Mouse (Mus musculus) ES-E14 (cell line): ENCODE data around the gene Pccb.

Experiments used
- CHD2 ChIP-seq: IDR thresholded peaks from 2 replicates; pipeline ENCODE4 v1.6.1; 2014; ENCODE audit warnings: mild to moderate bottlenecking, low read depth, low read length, inconsistent platforms
- HCFC1 ChIP-seq: IDR thresholded peaks from 2 replicates; pipeline ENCODE4 v1.6.1; 2012; ENCODE audit warnings: low read length, inconsistent platforms, borderline replicate concordance; ENCODE audit not compliant: insufficient read depth
- MAFK ChIP-seq: IDR thresholded peaks from 2 replicates; pipeline ENCODE4 v1.6.1; 2014; ENCODE audit warnings: mild to moderate bottlenecking, low read depth, low read length, inconsistent platforms; ENCODE audit not compliant: insufficient read depth
- ZC3H11A ChIP-seq: IDR thresholded peaks from 2 replicates; pipeline ENCODE4 v1.6.1; 2012; ENCODE audit warnings: low read depth, mild to moderate bottlenecking, inconsistent platforms, low read length, borderline replicate concordance

- TF ChIP-seq MAFK (no peak), ZC3H11A (no peak), CHD2 (no peak), HCFC1 (no peak)
Measured at GRCm38 (mm10) chr9:101038634-101039033, 3.9 kb upstream of the Pccb start.
